Mouse (Mus musculus) liver, embryonic 14.5 days (tissue): Measurements from ENCODE around the gene Ndp.

ENCODE experiments used
- CTCF ChIP-seq: IDR thresholded peaks from 2 replicates; pipeline ENCODE4 v1.5.1; 2016; ENCODE audit warnings: antibody characterized with exemption, low read depth, control low read depth
- EP300 ChIP-seq: IDR thresholded peaks from 2 replicates; pipeline ENCODE4 v1.6.1; 2016; ENCODE audit warnings: antibody characterized with exemption, low read depth

DNA sequence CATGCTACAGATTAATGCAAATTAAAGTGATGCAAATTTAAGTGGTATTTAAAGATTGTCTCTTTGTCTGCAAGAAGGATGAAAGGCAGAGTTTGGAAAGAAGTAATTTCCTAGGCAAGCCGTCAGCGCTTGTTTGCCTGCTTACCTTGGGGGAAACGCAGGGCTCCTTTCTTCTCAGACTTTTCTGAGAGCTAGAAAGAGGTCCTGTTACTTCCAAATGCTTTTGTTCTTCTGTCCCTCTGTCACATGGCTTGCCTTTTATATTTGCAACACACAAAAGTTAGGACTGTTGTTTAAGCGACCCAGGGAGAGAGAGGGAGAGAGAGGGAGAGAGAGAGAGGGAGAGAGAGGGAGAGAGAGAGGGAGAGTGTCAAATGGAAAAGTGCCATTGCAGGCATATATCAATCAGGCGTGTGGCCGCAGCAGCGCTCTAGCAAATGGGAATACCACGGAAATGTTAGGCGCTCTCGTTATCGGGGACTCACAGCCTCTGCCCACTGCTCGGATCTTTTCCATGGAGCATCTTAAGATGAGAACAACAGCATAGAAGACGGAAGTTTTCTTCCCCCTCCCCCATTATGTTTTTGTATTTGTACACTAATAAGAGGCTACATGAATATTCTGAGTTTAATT is at the start of gene Ndp:
- TF ChIP-seq CTCF (no peak), EP300 (no peak)
